Comparison of ENCODE assay signal across 10 mouse cellular contexts in the genomic region with DNA sequence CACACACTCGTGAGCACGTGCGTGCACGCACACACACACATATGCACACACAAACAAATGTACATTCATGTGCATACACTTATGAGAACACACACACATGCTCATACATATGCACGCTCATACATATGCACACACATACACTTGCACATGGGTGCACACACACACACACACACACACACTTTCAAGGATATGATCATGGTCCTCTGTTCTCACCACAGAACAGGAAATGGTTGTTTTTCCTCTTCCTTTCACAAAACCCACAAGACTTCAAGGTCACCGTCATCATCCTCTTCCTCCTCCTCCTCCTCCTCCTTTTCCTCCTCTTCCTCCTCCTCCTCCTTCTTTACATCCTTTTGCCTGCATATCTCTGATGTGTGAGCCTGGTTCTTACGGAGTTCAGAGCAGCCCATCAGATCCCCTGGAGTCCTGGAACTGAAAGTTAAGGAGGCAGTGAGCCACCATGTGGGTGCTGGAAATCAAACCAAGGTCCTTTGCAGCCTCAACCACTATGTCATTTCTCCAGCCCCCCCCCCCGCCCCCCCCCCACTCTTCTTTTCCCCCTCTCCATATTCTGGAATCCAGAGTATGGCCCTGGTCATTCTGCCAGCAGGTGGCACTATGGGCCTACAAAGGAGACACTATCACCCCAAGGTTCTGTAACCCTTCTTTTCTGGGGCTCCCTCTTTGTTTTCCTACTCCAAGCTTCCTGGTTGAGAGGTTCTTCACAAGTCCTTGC. TPM values are rescaled to one million over a fixed set of nuclear protein-coding genes. Genes with fewer than 3 reads are reported as not detected.
DNase-seq lines count a peak whose midpoint lies in the region; ATAC-seq and TF ChIP-seq lines count a peak whose summit lies in the region.
"Had no signal": no experiment of that assay in that cellular context is flagged by ENCODE, and none has a peak within 500 bp of the region (broad histone marks: within the 10 kb centered on the region; RNA-seq: fewer than 3 reads in every experiment).

No protein-coding gene starts in this region.

- no peak overlapping the region for H3K9ac ChIP-seq in kidney, postnatal 0 days (ENCODE audit: low read depth, low read length)
- H3K9ac ChIP-seq in neural tube, embryonic 13.5 days: no peak overlapping the region
- H3K9ac ChIP-seq: stomach, embryonic 15.5 days had no signal

- 81% methylated on average over 7 of the region's 8 CpGs for WGBS in kidney, postnatal 0 days
- 84% methylated on average over 7 of the region's 8 CpGs for WGBS in neural tube, embryonic 13.5 days

- no peak overlapping the region for H3K4me2 ChIP-seq in kidney, postnatal 0 days (ENCODE audit: low read length)
- no peak overlapping the region for H3K4me2 ChIP-seq in neural tube, embryonic 13.5 days
- H3K4me2 ChIP-seq: stomach, embryonic 15.5 days had no signal

- TF ChIP-seq CTCF in kidney, postnatal 0 days (IDR thresholded peaks at IDR 0.05; ENCODE audit: low read depth): peak; percentile 77

- no peaks in the 10 kb centered on the region for H3K27me3 ChIP-seq in kidney, postnatal 0 days (ENCODE audit: insufficient read depth, low read length)
- no peaks in the 10 kb centered on the region for H3K27me3 ChIP-seq in neural tube, embryonic 13.5 days
- H3K27me3 ChIP-seq: stomach, embryonic 15.5 days had no signal

- DNase-seq in B cell, adult 2 months: peak; percentile 79 to 80
- peak; percentile 33 for DNase-seq in Muller cell, postnatal 12 days (ENCODE audit: inconsistent ontology term)
- DNase-seq in cerebellum, postnatal 4 days (ENCODE audit: low spot score in 2 of 2): peak; percentile 54 to 81
- peak; percentile 40 for DNase-seq in gastrocnemius, postnatal 25 days
- DNase-seq in kidney, postnatal 0 days (ENCODE audit: low spot score): peak; percentile 74
- DNase-seq in lung, adult 18-20 months: peak; percentile 65 to 84
- peak; percentile 89 for DNase-seq in thymus, postnatal 4 days

- peak; percentile 22 for ATAC-seq in kidney, postnatal 0 days (replicated peaks; ENCODE audit: low FRiP score, low read depth)
- ATAC-seq in neural tube, embryonic 13.5 days (ENCODE audit: low read depth): peak; percentile 83

- H3K27ac ChIP-seq in kidney, postnatal 0 days: no peak overlapping the region
- no peak overlapping the region for H3K27ac ChIP-seq in neural tube, embryonic 13.5 days (replicated peaks)
- H3K27ac ChIP-seq: stomach, embryonic 15.5 days had no signal

- no peaks in the 10 kb centered on the region for H3K9me3 ChIP-seq in kidney, postnatal 0 days (replicated peaks; ENCODE audit: low read length)
- no peaks in the 10 kb centered on the region for H3K9me3 ChIP-seq in neural tube, embryonic 13.5 days
- H3K9me3 ChIP-seq: stomach, embryonic 15.5 days had no signal

- H3K4me3 ChIP-seq in kidney, postnatal 0 days (replicated peaks; ENCODE audit: low read depth, low read length): no peak overlapping the region
- no peak overlapping the region for H3K4me3 ChIP-seq in neural tube, embryonic 13.5 days
- H3K4me3 ChIP-seq: stomach, embryonic 15.5 days had no signal

- no peaks in the 10 kb centered on the region for H3K36me3 ChIP-seq in kidney, postnatal 0 days (ENCODE audit: insufficient read depth, low read length)
- H3K36me3 ChIP-seq in neural tube, embryonic 13.5 days: no peaks in the 10 kb centered on the region
- H3K36me3 ChIP-seq: stomach, embryonic 15.5 days had no signal

- H3K4me1 ChIP-seq in kidney, postnatal 0 days (replicated peaks; ENCODE audit: insufficient read depth, low read length): peaks cover 10% of the 10 kb centered on the region; the same call in 1 of the 2 replicates
- no peaks in the 10 kb centered on the region for H3K4me1 ChIP-seq in neural tube, embryonic 13.5 days (replicated peaks)

RNA-seq across cellular contexts. Expression of gene Tspan1, which starts 1.4 kb away (rescaled TPM):
- not detected for total RNA-seq in gastrocnemius, postnatal 25 days (2021)
- 16.5 and 20.0 TPM in 2 replicates for polyA plus RNA-seq in kidney, postnatal 0 days (2015; fragmentation: Nextera tagmentation; extraction: Ambion mirVana)
- polyA plus RNA-seq in neural tube, embryonic 13.5 days (2015; fragmentation: Nextera tagmentation; extraction: Ambion mirVana): not detected in 2 replicates

RNA-seq across cellular contexts. Expression of gene 1700042G07Rik, which starts 4.4 kb away (rescaled TPM):
- not detected for total RNA-seq in gastrocnemius, postnatal 25 days (2021)
- polyA plus RNA-seq in kidney, postnatal 0 days (2015; fragmentation: Nextera tagmentation; extraction: Ambion mirVana): not detected in 2 replicates
- polyA plus RNA-seq in neural tube, embryonic 13.5 days (2015; fragmentation: Nextera tagmentation; extraction: Ambion mirVana): not detected in 2 replicates
- polyA plus RNA-seq: frontal cortex, adult 2 months; stomach, embryonic 15.5 days had no signal

RNA-seq across cellular contexts. Expression of gene Gm49337, which starts 4.4 kb away (rescaled TPM):
- total RNA-seq in gastrocnemius, postnatal 25 days (2021): under 1 TPM; 0.29 to 0.82 TPM
- not detected in 2 replicates for polyA plus RNA-seq in kidney, postnatal 0 days (2015; fragmentation: Nextera tagmentation; extraction: Ambion mirVana)
- polyA plus RNA-seq in neural tube, embryonic 13.5 days (2015; fragmentation: Nextera tagmentation; extraction: Ambion mirVana): not detected in 2 replicates
- polyA plus RNA-seq: stomach, embryonic 15.5 days had no signal

RNA-seq across cellular contexts. Expression of gene Lurap1, which starts 17.6 kb away (rescaled TPM):
- total RNA-seq in gastrocnemius, postnatal 25 days (2021): 1 to 10 TPM; 7.3 to 8.2 TPM
- polyA plus RNA-seq in kidney, postnatal 0 days (2015; fragmentation: Nextera tagmentation; extraction: Ambion mirVana): 4.5 and 4.9 TPM in 2 replicates
- 1.7 and 2.0 TPM in 2 replicates for polyA plus RNA-seq in neural tube, embryonic 13.5 days (2015; fragmentation: Nextera tagmentation; extraction: Ambion mirVana)

RNA-seq across cellular contexts. Expression of gene Pomgnt1, which starts 45.1 kb away (rescaled TPM):
- 10 to 100 TPM; 48.1 to 48.2 TPM for total RNA-seq in gastrocnemius, postnatal 25 days (2021)
- polyA plus RNA-seq in kidney, postnatal 0 days (2015; fragmentation: Nextera tagmentation; extraction: Ambion mirVana): 52.2 and 55.9 TPM in 2 replicates
- polyA plus RNA-seq in neural tube, embryonic 13.5 days (2015; fragmentation: Nextera tagmentation; extraction: Ambion mirVana): 58.9 and 59.9 TPM in 2 replicates

Comparison
In these comparisons a context has a peak if more than half of its experiments do, and no peak if none do; other contexts are left out.
1. DNase-seq: peak in every context shown above with its lines; median percentile 89 in thymus, postnatal 4 days; 80 in B cell, adult 2 months; 74 in lung, adult 18-20 months; 74 in kidney, postnatal 0 days; 68 in cerebellum, postnatal 4 days; 40 in gastrocnemius, postnatal 25 days; 33 in Muller cell, postnatal 12 days.
2. RNA of gene Tspan1, which starts 1.4 kb away (polyA plus RNA-seq): 16.5 to 20.0 TPM in kidney, postnatal 0 days; not detected in neural tube, embryonic 13.5 days; every median in the first group is over 10 times any median in the second.